Mouse (Mus musculus) forebrain, postnatal 0 days (tissue): ENCODE measurements around the gene Chd9. TPM values are rescaled to one million over a fixed set of nuclear protein-coding genes. Genes with fewer than 3 reads are reported as not detected.

ENCODE experiments used
- ATAC-seq: fragments of 200-750 bp; cut with Nextera tagmentation; 2 replicates; pipeline ENCODE4 v1.8.0; 2017; ENCODE audit warnings: mild to moderate bottlenecking, moderate library complexity
- DNase-seq: peaks from one replicate; pipeline ENCODE4 v3.0.0-alpha.2; 2015
- H3K27ac ChIP-seq: fragments of 300-500 bp; sonication (generic); 2 replicates; pipeline ENCODE4 v1.5.1; 2014; ENCODE audit warnings: low read depth, mild to moderate bottlenecking, antibody characterized with exemption, low read length, moderate library complexity, mixed read lengths
- H3K27me3 ChIP-seq: fragments of 300-500 bp; sonication (generic); 2 replicates; pipeline ENCODE4 v1.6.1; 2014; ENCODE audit warnings: mild to moderate bottlenecking, low read length, mixed read lengths; ENCODE audit not compliant: insufficient read depth
- H3K36me3 ChIP-seq: fragments of 300-500 bp; sonication (generic); 2 replicates; pipeline ENCODE4 v1.6.1; 2014; ENCODE audit warnings: mild to moderate bottlenecking, moderate library complexity; ENCODE audit not compliant: insufficient read depth
- H3K4me1 ChIP-seq: fragments of 300-500 bp; sonication (generic); 2 replicates; pipeline ENCODE4 v1.6.1; 2014; ENCODE audit warnings: antibody characterized with exemption; ENCODE audit not compliant: insufficient read depth
- H3K4me2 ChIP-seq: fragments of 300-500 bp; sonication (generic); 2 replicates; pipeline ENCODE4 v1.6.1; 2014; ENCODE audit warnings: low read depth, mild to moderate bottlenecking, moderate library complexity
- H3K4me3 ChIP-seq: fragments of 300-500 bp; sonication (generic); 2 replicates; pipeline ENCODE4 v1.5.1; 2014; ENCODE audit warnings: low read depth, low read length, mixed read lengths
- H3K9ac ChIP-seq: fragments of 300-500 bp; sonication (generic); 2 replicates; pipeline ENCODE4 v1.6.1; 2014; ENCODE audit warnings: mild to moderate bottlenecking
- H3K9me3 ChIP-seq: fragments of 300-500 bp; sonication (generic); 2 replicates; pipeline ENCODE4 v1.6.1; 2016; ENCODE audit warnings: low read length
- CTCF ChIP-seq: sonication (generic); IDR thresholded peaks from 2 replicates; pipeline ENCODE4 v1.5.1; 2016; ENCODE audit warnings: antibody characterized with exemption, control low read depth, low read depth
- WGBS: fragments of 180-500 bp; shearing (Covaris S2); extraction: QIAGEN DNeasy Blood & Tissue Kit; methylation state at CpG from one replicate; pipeline ENCODE4 v1.1.7; 2014; 5-methylcytosine and 5-hydroxymethylcytosine counted together
- polyA plus RNA-seq: library from polyadenylated mRNA; unstranded; fragments of >200 nt; fragmentation: Nextera tagmentation; extraction: Ambion mirVana; gene quantifications from 2 replicates; pipeline ENCODE4 v1.2.1, GENCODE M21; 2015
- total RNA-seq: library from RNA; depleted of rRNA; stranded (reverse); fragments of >200 nt; gene quantifications from 2 replicates; pipeline ENCODE4 v1.2.3, GENCODE M21; 2014; rRNA removed

Chd9 gene
- total RNA-seq (49.5 and 74.5 TPM in 2 replicates), polyA plus RNA-seq (48.4 and 73.6 TPM in 2 replicates)

DNA sequence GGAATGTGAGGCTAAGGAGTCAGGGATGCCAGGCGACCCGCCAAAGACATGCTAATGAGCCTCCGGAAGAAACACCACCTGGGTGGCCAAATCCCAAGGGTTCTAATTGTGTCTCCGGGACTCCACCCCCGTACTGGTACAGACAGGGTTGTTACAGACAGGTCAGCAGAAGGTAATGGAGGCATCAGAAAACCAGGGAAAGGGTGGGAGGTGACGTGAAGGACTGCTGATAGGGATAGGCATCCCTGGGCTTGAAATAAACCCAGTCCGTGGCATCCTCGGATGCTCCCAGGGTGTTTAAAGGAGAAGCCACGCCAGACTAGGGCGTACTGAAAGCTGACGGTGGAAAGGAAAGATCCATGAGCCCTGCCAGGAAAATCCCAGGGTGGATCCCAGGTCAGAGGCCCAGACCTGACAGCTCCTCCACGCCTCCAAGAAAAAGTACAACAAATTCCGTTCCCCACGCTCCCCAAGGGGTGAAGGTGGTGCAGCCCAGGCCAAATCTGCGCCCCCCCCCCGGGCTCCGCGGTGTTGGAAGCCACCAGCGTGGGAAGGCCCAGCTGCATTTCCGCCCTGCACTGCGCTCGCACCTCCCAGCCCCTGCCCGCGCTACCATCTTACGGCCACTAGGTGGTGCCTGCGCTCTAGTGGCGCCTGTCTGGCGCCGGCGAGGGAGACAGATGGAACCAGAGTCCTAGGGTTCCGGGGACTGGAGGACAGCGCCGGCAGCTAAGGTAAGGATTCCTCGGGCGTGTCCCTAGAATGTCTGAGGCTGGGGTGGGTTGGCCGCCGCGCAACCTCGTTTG lies at the start of gene Chd9:
Gene Chd9 (plus strand): TSS at position 172 of the 806 bp plus-strand sequence.
- peak; percentile 95 for DNase-seq
- H3K4me2 ChIP-seq: peak within 1 kb of the TSS; percentile 84
- TF ChIP-seq CTCF: peak; percentile 100
- no peaks in the 10 kb centered on the region for H3K36me3 ChIP-seq
- 1% methylated on average over 39 of the region's 39 CpGs for WGBS
- ATAC-seq: peak; percentile 96
- peak within 1 kb of the TSS; percentile 61 for H3K9ac ChIP-seq
- no peaks in the 10 kb centered on the region for H3K27me3 ChIP-seq
- H3K4me3 ChIP-seq: peak within 1 kb of the TSS; percentile 50
- peak within 1 kb of the TSS; percentile 57; the same call in 1 of the 2 replicates for H3K27ac ChIP-seq
- no peaks in the 10 kb centered on the region for H3K9me3 ChIP-seq
- H3K4me1 ChIP-seq: peaks cover 4% of the 10 kb centered on the region; the same call in 1 of the 2 replicates

DNA sequence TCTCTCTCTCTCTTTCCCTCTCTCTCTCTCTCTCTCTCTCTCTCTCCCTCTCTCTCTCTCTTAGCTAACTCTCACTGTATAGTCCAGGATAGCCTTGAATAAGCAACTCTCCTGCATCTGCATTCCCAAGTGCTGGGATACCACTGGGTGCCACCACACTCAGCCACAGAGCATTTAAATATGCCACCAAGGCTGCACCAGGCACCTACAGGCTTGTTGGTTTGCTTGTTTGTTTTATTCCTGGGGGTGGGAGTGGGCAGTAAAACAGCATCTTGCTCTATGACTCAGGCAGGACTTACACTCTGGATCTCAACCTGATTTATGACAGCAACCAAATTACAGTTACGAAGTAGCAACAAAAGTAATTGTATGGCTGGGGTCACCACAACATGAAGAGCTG lies 36.5 kb upstream of the Chd9 start:
- TF ChIP-seq CTCF: no peak
- H3K27ac ChIP-seq: no peak overlapping the region
- no peak overlapping the region for H3K4me2 ChIP-seq
- H3K4me1 ChIP-seq: no peaks in the 10 kb centered on the region
- no peak for DNase-seq
- WGBS: 100% methylated on average over 1 of the region's 1 CpGs
- H3K27me3 ChIP-seq: no peaks in the 10 kb centered on the region
- H3K9me3 ChIP-seq: no peaks in the 10 kb centered on the region
- no peak overlapping the region for H3K9ac ChIP-seq
- H3K4me3 ChIP-seq: no peak overlapping the region
- no peak for ATAC-seq
- H3K36me3 ChIP-seq: no peaks in the 10 kb centered on the region

DNA sequence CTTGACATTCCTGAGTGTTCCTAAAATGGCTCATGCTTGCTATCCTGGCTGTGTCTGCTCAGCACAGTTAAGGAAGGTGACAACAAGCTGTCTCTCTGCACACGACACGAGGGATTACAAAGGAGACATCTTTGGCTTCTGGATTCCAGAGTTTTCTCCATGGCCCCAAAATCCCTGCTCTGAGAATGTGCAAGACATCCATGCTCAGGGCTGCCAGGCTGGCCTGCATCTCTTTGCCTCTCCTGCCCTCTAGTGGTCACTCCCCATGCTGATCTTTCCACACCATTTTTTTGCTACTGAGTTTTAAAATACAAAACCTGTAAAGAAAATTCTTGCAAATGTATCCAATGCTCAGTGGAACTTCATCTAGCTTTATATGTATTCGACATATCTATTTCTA lies 34.4 kb upstream of the Chd9 start:
- peak; percentile 94 for TF ChIP-seq CTCF
- no peaks in the 10 kb centered on the region for H3K9me3 ChIP-seq
- no peak overlapping the region for H3K4me3 ChIP-seq
- H3K9ac ChIP-seq: no peak overlapping the region
- DNase-seq: peak; percentile 92
- ATAC-seq: peak; percentile 76
- H3K36me3 ChIP-seq: no peaks in the 10 kb centered on the region
- H3K27ac ChIP-seq: no peak overlapping the region
- H3K4me1 ChIP-seq: no peaks in the 10 kb centered on the region
- 1% methylated on average over 3 of the region's 3 CpGs for WGBS
- no peaks in the 10 kb centered on the region for H3K27me3 ChIP-seq
- H3K4me2 ChIP-seq: no peak overlapping the region

DNA sequence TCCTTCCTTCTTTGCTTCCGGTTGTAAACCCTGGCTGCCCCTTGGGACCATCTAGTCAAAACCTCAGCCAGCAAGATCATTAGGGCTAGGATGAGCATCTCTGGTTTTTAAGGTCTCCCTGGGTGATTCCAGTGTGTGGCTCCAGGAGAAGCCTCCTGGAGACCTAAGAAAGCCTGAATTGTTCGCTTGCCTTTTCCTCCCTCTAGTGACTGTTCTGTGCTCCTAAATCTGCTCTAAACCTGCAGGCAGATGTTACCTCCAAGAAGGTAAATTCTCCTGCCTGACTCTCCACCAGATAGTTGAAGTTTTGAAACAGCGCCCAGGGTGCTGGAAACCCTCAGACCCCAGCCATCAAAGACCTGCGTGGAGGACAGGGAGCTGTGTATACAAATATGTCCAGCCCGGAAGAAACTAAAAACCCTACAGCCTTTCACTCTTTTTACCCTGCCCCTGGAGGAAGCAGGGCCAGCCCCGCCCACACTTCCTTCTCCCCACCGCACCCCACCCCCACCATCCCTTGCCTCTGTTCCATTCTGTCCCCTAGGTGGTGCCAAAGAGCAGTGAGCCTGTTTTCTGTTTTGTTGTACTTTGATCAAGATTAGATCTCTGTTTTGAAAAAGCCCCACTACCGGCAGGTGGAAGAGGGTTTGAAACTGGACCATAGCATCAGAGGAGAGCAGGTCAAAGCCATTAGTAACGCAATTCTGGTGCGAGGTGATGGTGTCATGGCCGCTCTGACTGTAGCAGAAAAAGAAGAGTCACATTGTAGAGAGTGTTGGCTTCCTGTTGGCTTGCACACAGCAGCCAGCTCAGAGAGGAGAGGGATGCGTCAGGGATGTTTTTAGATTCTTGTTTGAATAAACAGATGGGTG lies 32.9 kb upstream of the Chd9 start:
- H3K4me1 ChIP-seq: no peaks in the 10 kb centered on the region
- no peaks in the 10 kb centered on the region for H3K9me3 ChIP-seq
- H3K4me3 ChIP-seq: peak overlapping the region; percentile 17
- peak overlapping the region; percentile 32 for H3K4me2 ChIP-seq
- peak; percentile 65 for TF ChIP-seq CTCF
- WGBS: 9% methylated on average over 12 of the region's 12 CpGs
- peak overlapping the region; percentile 46 for H3K9ac ChIP-seq
- 0 out of 2 replicates have a peak overlapping the region, but pooled peaks have one; percentile 35 for H3K27ac ChIP-seq
- H3K36me3 ChIP-seq: no peaks in the 10 kb centered on the region
- no peaks in the 10 kb centered on the region for H3K27me3 ChIP-seq
- ATAC-seq: peak; percentile 71
- DNase-seq: peak; percentile 78

DNA sequence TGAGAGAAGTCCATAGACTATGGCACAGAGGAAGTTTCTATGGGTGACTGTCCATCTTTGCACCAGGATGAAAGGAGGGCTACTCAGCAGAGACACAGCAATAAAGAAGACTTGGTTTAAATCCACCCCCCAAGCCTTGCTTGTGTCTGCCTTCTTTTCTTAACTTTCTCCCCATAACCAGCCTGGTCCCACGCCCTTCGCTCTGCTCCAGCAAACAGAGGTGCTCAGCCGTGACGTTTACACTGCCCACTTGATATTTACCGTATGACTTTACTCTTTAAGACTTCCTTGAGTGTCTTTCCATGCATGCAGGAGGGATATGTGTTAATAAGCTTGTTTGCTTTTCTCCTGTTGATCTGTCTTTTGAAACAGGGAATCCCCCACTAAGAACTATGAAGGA lies 28.7 kb upstream of the Chd9 start:
- Histone ChIP-seq H3K4me1 (no peaks in the 10 kb centered on the region), H3K36me3 (no peaks in the 10 kb centered on the region), H3K4me2 (no peak overlapping the region), H3K27me3 (no peaks in the 10 kb centered on the region), H3K27ac (no peak overlapping the region), H3K9ac (no peak overlapping the region), H3K4me3 (no peak overlapping the region), H3K9me3 (0 out of 2 replicates have a peak, but pooled peaks cover 5% of the 10 kb centered on the region)
- no peak for TF ChIP-seq CTCF
- ATAC-seq (no peak), DNase-seq (no peak)
- 90% methylated on average over 5 of the region's 5 CpGs for WGBS

DNA sequence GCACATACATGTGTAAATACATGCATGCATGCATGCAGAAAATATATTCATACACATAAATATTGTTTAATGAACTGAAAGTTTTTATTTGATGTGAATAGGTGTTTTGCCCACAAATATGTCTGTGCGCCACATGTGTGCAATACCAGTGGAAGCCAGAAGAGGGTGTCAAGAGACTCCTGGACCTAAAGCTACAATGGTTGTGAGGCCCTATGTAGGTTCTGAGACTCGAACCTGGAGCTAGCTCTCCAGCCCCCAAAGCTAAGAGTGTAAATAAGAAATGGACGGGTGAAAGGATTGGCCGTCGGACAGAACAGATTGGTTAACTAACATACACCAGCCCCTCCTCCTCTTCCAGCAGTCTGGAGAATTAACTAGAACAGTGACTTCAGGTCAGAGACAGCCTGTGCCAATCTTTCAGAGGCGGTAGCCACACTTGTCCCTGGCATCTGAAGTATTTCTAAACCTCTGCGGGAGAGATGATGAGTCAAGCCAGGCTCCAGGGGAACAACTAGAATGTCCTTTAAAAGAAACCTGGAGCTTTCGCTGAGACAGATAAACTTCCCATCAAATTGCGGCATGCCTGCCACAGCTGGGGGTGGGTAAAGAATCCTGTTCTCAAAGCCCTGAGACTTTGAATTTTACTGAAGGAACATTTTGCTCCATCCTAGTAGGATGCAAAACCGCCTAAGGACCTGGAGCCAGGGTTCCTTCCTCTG lies 14.4 kb upstream of the Chd9 start:
- WGBS: 85% methylated on average over 10 of the region's 10 CpGs

More for the DNA sequence above, 14.4 kb upstream of the Chd9 start:
- peak; percentile 43 for TF ChIP-seq CTCF
- Histone ChIP-seq H3K9me3 (no peaks in the 10 kb centered on the region), H3K4me2 (no peak overlapping the region), H3K36me3 (no peaks in the 10 kb centered on the region), H3K9ac (no peak overlapping the region), H3K4me1 (no peaks in the 10 kb centered on the region), H3K4me3 (no peak overlapping the region), H3K27ac (no peak overlapping the region), H3K27me3 (no peaks in the 10 kb centered on the region)
- ATAC-seq (no peak), DNase-seq (no peak)
